Mouse (Mus musculus) CD4-positive, CD25-positive, alpha-beta regulatory T cell, adult 4 months (primary cell): ENCODE data around the gene Mrgprx1. TPM values are rescaled to one million over a fixed set of nuclear protein-coding genes. Genes with fewer than 3 reads are reported as not detected.

Source experiments
- ATAC-seq: one replicate; pipeline ENCODE4 v1.8.0; 2017
- polyA plus RNA-seq, 2 experiments: library from polyadenylated mRNA; unstranded; fragments of 100-300 nt; shearing (Covaris generic); gene quantifications; one replicate each; pipeline ENCODE4 v1.2.1; 2017

Gene Mrgprx1
- not detected for polyA plus RNA-seq

DNA sequence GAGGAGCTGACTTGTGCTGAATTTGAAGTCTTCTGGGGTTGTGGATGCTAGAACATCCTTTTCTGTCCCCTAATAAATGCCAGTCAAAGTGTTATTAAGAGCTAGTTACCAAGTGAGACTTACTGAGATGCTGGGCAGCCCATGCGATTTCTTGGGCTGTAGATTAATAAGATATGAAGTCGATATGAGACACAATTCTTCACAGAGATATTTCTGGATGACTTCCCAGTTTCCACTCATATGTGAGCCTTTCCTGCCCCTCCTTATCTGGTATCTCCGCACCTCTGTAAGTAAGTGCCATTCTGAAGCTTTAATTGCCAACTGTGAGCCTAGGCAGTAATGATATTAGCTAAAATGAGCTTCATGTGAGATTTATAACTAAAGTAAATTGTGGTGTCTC lies at the start of gene Mrgprx1:
Mrgprx1 (minus strand) TSS at position 101 of the 400 bp plus-strand sequence.
- ATAC-seq = no peak

DNA sequence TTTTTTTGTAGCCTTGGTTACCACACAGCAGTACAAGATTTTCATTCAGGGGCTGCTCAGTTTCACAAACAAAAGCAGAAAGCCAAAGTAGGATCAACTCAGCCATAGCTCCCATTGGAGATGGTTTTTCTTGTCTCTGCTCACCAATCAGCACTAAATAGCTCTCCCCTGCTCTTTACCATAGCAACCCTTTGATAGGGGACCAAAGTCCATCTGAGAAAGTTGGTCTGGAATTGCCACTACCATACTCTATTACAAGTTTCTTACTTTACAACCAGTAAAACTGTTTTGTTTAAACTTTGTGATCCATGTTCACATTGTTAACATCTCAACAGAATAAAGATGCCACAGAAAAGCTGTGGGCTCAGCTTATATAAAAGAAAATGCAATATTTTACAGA lies 48.1 kb upstream of the Mrgprx1 start:
- ATAC-seq = no peak

DNA sequence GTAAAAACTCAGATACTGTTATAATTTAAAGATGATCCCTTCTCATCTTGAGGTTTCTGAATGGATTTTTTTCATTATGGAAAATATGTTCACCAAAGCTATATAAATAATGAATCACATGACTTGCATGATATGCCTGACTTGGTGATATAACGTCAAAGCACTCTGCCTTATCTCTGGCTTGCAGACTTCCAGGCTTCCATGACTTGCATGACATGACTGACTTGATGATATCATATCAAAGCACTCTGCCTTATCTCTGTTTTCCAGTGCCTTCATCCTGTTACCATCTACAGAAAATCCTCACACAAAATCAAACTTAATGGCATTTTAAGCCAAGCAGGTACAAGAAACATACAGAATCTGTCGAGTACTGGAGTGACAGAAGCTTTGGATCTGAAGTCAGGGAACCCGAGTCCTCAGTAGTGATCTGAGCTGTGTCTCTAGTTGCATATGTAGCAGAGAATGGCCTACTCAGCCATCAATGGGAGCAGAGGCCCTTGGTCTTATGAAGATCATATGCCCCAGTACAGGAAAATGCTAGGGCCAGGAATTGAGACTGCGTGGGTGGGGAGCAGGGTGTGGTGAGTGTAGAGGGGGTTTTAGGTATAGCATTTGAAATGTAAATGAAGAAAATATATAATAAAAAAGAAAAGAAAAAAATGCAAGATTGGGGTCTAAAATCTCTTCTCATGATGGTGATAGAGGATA lies 19.2 kb upstream of the Mrgprx1 start:
- ATAC-seq = no peak

DNA sequence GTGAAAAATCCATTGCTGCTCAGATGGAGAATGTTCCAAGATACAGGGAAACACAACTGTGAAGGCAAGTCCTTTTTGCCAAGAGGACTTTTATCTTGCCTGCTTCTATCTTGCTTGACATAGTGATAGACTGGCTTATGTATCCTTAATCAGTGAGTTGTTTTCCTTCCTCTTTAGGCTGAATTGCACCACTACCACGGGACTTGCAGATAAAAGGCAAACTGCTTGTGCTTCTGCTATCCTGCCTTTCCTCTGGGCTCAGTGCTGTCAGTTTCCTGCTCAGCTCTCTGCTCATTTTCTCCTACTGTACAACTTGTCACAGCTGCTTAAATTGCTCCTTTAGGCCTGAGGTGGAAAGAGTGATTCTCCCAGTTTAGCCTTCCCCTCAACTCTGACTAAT lies 16.6 kb upstream of the Mrgprx1 start:
- no peak for ATAC-seq

DNA sequence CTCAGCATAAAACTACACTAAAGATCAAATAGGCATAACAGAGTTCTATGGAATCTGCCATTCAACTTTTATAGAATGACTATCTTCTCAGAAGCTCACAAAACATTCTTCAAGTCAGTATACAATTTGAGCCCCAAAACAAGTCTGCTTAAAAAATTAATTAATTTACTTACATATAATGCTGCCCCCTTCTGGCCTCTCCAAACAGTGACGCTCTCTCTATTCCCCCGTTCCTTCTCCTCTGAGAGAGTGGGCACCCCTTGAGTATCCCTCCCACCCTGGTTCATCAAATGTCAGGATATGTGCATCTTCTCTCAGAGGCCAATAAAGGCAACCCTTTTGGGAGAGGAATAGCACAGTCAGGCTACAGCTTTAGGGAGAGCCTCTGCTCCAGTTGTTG lies 9.5 kb downstream of the Mrgprx1 start:
- no peak for ATAC-seq

DNA sequence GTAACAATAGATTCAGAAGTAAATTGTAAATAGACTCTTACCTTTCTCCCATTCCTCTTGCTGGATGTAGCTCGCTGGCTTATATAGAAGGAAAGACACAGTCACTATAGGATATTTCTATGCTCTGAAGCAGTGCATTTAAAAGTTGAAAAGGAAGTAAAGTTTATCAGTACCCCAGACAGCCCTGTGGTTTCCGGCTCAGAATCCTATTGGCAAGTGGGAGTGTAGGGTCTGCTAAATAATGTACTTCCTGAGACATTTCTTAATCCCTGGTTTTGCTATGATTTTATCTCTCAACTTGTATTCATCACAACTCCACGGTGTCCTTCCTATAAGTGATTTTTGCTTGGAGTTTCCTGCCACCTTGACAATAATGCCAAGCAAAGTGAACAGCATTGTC lies 31.7 kb downstream of the Mrgprx1 start:
- no peak for ATAC-seq

- ATAC-seq = no peak
These were observed 40.6 kb downstream of the Mrgprx1 start for GRCm38 (mm10) chr7:47986752-47987151.

DNA sequence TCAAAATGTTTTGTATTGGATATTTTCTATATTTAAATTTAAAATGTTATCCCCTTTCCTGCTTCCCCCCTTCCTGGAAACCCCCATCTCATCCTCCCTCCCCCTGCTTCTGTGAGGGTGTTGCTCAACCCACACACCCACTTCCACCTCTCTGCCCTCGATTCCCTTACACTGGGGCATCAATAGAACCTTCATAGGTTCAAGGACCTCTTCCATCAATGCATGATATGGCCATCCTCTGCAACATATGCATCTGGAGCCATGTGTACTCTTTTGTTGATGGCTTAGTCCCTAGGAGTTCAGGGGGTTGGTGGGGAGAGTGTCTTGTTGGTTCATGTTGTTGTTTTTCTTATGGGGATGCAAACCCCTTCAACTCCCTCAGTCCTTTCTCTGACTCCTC lies 45.4 kb downstream of the Mrgprx1 start, which contains the start of gene Mrgpra4:
Mrgpra4 (minus strand) TSS at position 101 of the 400 bp plus-strand sequence.
- no peak for ATAC-seq

Other genes starting within 250 kb of the Mrgprx1 start
- not detected for gene Mrgpra4, start 45.5 kb downstream of the Mrgprx1 start, polyA plus RNA-seq
- not detected for gene Mrgprb5, start 141.4 kb upstream of the Mrgprx1 start, polyA plus RNA-seq
- gene Mrgprb4, start 171.7 kb upstream of the Mrgprx1 start, polyA plus RNA-seq = not detected